Mouse (Mus musculus) MEL (cell line): ENCODE data around the gene Diablo. TPM values are rescaled to one million over a fixed set of nuclear protein-coding genes. Genes with fewer than 3 reads are reported as not detected.

Experiments
- DNase-seq: peaks from one replicate; pipeline ENCODE4 v3.0.0; 2011; ENCODE audit warnings: low read depth, low spot score
- H3K27ac ChIP-seq: 2 replicates; pipeline ENCODE4 v1.5.1; 2012; ENCODE audit warnings: low read depth, mild to moderate bottlenecking, control low read depth, low read length, moderate library complexity; ENCODE audit not compliant: control insufficient read depth
- H3K27me3 ChIP-seq, 2 experiments: fragments of 150-350 bp in 1 of 2; sonication (generic) in 1 of 2; 2 replicates each; pipeline ENCODE4 v1.6.1; 2012; ENCODE audit warnings: low read length in 2 of 2, mild to moderate bottlenecking in 2 of 2, improper control_type of control experiment in 1 of 2, moderate library complexity in 1 of 2; ENCODE audit not compliant: insufficient read depth in 2 of 2, control insufficient read depth in 1 of 2
- H3K36me3 ChIP-seq, 2 experiments: 2 replicates each; pipeline ENCODE4 v1.6.1; 2012 to 2014; ENCODE audit warnings: low read length in 2 of 2, improper control_type of control experiment in 1 of 2, inconsistent platforms in 1 of 2, mild to moderate bottlenecking in 1 of 2; ENCODE audit not compliant: insufficient read depth in 2 of 2, control insufficient read depth in 1 of 2
- H3K4me1 ChIP-seq, 2 experiments: fragments of 150-350 bp in 1 of 2; sonication (generic) in 1 of 2; 2 replicates each; pipeline ENCODE4 v1.6.1; 2012; ENCODE audit warnings: low read length in 2 of 2, improper control_type of control experiment in 1 of 2, mild to moderate bottlenecking in 1 of 2; ENCODE audit not compliant: insufficient read depth in 2 of 2, control insufficient read depth in 1 of 2
- H3K4me3 ChIP-seq, 2 experiments: fragments of 150-350 bp in 1 of 2; sonication (generic) in 1 of 2; 2 replicates each; pipeline ENCODE4 v1.5.1; 2012; ENCODE audit warnings: low read depth in 2 of 2, low read length in 2 of 2, mild to moderate bottlenecking in 2 of 2, moderate library complexity in 2 of 2, control low read depth in 1 of 2, improper control_type of control experiment in 1 of 2; ENCODE audit not compliant: control insufficient read depth in 1 of 2, insufficient read depth in 1 of 2
- H3K79me2 ChIP-seq: 2 replicates; pipeline ENCODE4 v1.6.1; 2012; ENCODE audit warnings: mild to moderate bottlenecking, low read length, moderate library complexity; ENCODE audit not compliant: control insufficient read depth, poor library complexity, insufficient read depth
- H3K9ac ChIP-seq: 2 replicates; pipeline ENCODE4 v1.6.1; 2012; ENCODE audit warnings: low read depth, mild to moderate bottlenecking, control low read depth, low read length, moderate library complexity; ENCODE audit not compliant: control insufficient read depth, poor library complexity, severe bottlenecking
- H3K9me3 ChIP-seq: fragments of 150-350 bp; sonication (generic); replicated peaks from 2 replicates; pipeline ENCODE4 v1.6.1; 2012; ENCODE audit warnings: mild to moderate bottlenecking, low read length, improper control_type of control experiment, moderate library complexity; ENCODE audit not compliant: insufficient read depth
- BHLHE40 ChIP-seq: IDR thresholded peaks from 2 replicates; pipeline ENCODE4 v1.6.1; 2012; ENCODE audit warnings: low read depth, mild to moderate bottlenecking, inconsistent platforms, low read length, improper control_type of control experiment, borderline replicate concordance
- ELF1 ChIP-seq: IDR thresholded peaks from 2 replicates; pipeline ENCODE4 v1.6.1; 2014; ENCODE audit warnings: low read depth, mild to moderate bottlenecking, inconsistent platforms, low read length, improper control_type of control experiment, moderate library complexity
- ETS1 ChIP-seq: IDR thresholded peaks from 2 replicates; pipeline ENCODE4 v1.6.1; 2012; ENCODE audit warnings: low read depth, mild to moderate bottlenecking, inconsistent platforms, low read length, improper control_type of control experiment, moderate library complexity
- GABPA ChIP-seq: IDR thresholded peaks from 2 replicates; pipeline ENCODE4 v1.6.1; 2012; ENCODE audit warnings: low read depth, mild to moderate bottlenecking, inconsistent platforms, low read length, improper control_type of control experiment, moderate library complexity
- GATA1 ChIP-seq: IDR thresholded peaks from 2 replicates; pipeline ENCODE4 v1.6.1; 2011; ENCODE audit warnings: low read depth, low read length, improper control_type of control experiment
- JUND ChIP-seq: IDR thresholded peaks from 2 replicates; pipeline ENCODE4 v1.6.1; 2011; ENCODE audit warnings: low read depth, mild to moderate bottlenecking, improper control_type of control experiment, low read length
- KAT2A ChIP-seq: conservative IDR thresholded peaks from 2 replicates; pipeline ENCODE4 v1.6.1; 2012; ENCODE audit warnings: low read depth, low read length, improper control_type of control experiment, inconsistent platforms
- MAFK ChIP-seq: IDR thresholded peaks from 2 replicates; pipeline ENCODE4 v1.6.1; 2011; ENCODE audit warnings: low read depth, mild to moderate bottlenecking, low read length, improper control_type of control experiment, borderline replicate concordance
- MAX ChIP-seq: IDR thresholded peaks from 2 replicates; pipeline ENCODE4 v1.6.1; 2011; ENCODE audit warnings: low read length, improper control_type of control experiment
- MAZ ChIP-seq: IDR thresholded peaks from 2 replicates; pipeline ENCODE4 v1.6.1; 2012; ENCODE audit warnings: low read depth, mild to moderate bottlenecking, inconsistent platforms, low read length, improper control_type of control experiment
- MEF2A ChIP-seq: IDR thresholded peaks from 2 replicates; pipeline ENCODE4 v1.6.1; 2014; ENCODE audit warnings: low read depth, mild to moderate bottlenecking, inconsistent platforms, low read length, improper control_type of control experiment; ENCODE audit not compliant: poor library complexity, insufficient replicate concordance, severe bottlenecking; ENCODE audit errors: extremely low read depth
- NELFE ChIP-seq: IDR thresholded peaks from 2 replicates; pipeline ENCODE4 v1.6.1; 2011; ENCODE audit warnings: low read depth, low read length, improper control_type of control experiment
- RAD21 ChIP-seq: IDR thresholded peaks from 2 replicates; pipeline ENCODE4 v1.6.1; 2011; ENCODE audit warnings: mild to moderate bottlenecking, low read depth, low read length, improper control_type of control experiment
- RCOR1 ChIP-seq: IDR thresholded peaks from 2 replicates; pipeline ENCODE4 v1.6.1; 2012; ENCODE audit warnings: low read depth, mild to moderate bottlenecking, inconsistent platforms, low read length, improper control_type of control experiment
- SIN3A ChIP-seq: IDR thresholded peaks from 2 replicates; pipeline ENCODE4 v1.6.1; 2012; ENCODE audit warnings: low read length, improper control_type of control experiment, inconsistent platforms
- SMC3 ChIP-seq: IDR thresholded peaks from 2 replicates; pipeline ENCODE4 v1.6.1; 2011; ENCODE audit warnings: low read depth, low read length, improper control_type of control experiment
- TBP ChIP-seq: IDR thresholded peaks from 2 replicates; pipeline ENCODE4 v1.8.0; 2011; ENCODE audit warnings: low read depth, low read length, improper control_type of control experiment
- UBTF ChIP-seq: IDR thresholded peaks from 2 replicates; pipeline ENCODE4 v1.6.1; 2012; ENCODE audit warnings: low read depth, mild to moderate bottlenecking, inconsistent platforms, low read length, improper control_type of control experiment, moderate library complexity, borderline replicate concordance; ENCODE audit not compliant: insufficient read depth
- USF2 ChIP-seq, 2 experiments: IDR thresholded peaks; 2 replicates each; pipeline ENCODE4 v1.6.1; 2011 to 2012; ENCODE audit warnings: improper control_type of control experiment in 2 of 2, low read length in 2 of 2, borderline replicate concordance in 1 of 2, inconsistent platforms in 1 of 2, low read depth in 1 of 2, mild to moderate bottlenecking in 1 of 2; ENCODE audit not compliant: insufficient read depth in 1 of 2
- ZC3H11A ChIP-seq: IDR thresholded peaks from 2 replicates; pipeline ENCODE4 v1.6.1; 2012; ENCODE audit warnings: low read depth, mild to moderate bottlenecking, inconsistent platforms, low read length, improper control_type of control experiment
- ZKSCAN1 ChIP-seq: IDR thresholded peaks from 2 replicates; pipeline ENCODE4 v1.6.1; 2012; ENCODE audit warnings: low read depth, mild to moderate bottlenecking, inconsistent platforms, low read length, improper control_type of control experiment, moderate library complexity
- ZMIZ1 ChIP-seq: IDR thresholded peaks from 2 replicates; pipeline ENCODE4 v1.6.1; 2012; ENCODE audit warnings: low read depth, mild to moderate bottlenecking, inconsistent platforms, low read length, improper control_type of control experiment, moderate library complexity
- ZNF384 ChIP-seq: IDR thresholded peaks from 2 replicates; pipeline ENCODE4 v1.6.1; 2012; ENCODE audit warnings: low read depth, mild to moderate bottlenecking, inconsistent platforms, low read length, improper control_type of control experiment
- polyA plus RNA-seq, 2 experiments: library from polyadenylated mRNA; stranded (reverse) in 1 of 2; unstranded in 1 of 2; fragments of >175 nt in 1 of 2; fragments of >200 nt in 1 of 2; gene quantifications; 2 replicates each; pipeline versions ENCODE4 v1.2.1 to v1.2.4; 2012; ENCODE audit warnings: low replicate concordance in 2 of 2, low read depth in 1 of 2; ENCODE audit not compliant: insufficient read length in 2 of 2, insufficient read depth in 1 of 2, missing spikeins in 1 of 2
- total RNA-seq: library from RNA; depleted of rRNA; stranded (reverse); fragments of 300-350 nt; gene quantifications from 2 replicates; pipeline ENCODE4 v1.2.3, GENCODE M21; 2012

Diablo gene
- total and polyA plus RNA-seq, 3 experiments, result 48.9 to 70.8 TPM; not detected in 1

DNA sequence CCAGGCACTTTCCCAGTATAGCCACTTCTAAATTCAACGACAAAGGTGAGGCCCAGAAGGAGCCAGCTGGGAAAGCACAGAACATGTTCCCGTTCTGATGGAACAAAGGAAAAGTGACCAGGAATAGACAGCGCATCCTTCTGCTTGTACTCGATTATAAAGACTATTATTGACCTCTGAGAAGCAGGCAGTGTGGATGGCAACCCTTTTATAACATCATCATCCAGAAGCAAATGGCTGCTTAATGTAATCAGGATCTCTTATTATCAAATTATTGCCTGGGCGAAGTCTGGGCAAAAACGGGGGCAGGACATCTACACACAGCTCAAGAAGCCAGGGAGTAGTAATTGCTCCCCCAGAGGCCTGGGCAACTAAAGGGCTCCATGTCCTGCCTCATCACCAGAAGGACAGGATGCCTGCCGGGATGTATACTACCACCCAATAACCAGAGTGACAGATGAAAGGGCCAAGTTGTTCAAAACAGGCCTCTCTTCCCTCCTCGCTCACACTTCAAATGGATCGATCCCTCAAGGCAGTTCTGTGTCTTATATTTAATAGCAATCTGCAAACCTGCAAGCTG is 2.0 kb upstream of the Diablo start:
- peaks cover 0 to 4% of the 10 kb centered on the region in 2 experiments; a peak in 2 of 4 replicates for H3K36me3 ChIP-seq

DNA sequence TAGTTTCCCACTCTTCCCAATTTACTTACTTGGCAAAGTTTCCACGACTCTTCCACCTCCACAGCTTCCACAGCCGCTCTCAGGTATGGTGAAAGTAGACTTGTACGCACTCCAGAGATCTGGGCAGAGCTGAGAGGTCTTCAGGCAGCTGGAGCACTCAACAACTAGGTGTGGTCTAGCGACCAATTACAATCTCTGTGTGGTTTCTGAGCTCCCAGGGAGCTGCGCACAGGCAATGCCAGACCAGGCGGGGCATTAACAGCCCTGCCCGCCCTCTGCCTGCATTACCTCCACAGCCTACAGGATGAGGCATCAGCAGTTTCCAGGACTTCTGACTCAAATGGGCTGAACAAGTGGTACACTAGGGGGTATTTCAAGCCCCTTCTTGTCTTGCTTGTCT is 1.3 kb upstream of the Diablo start, which contains the start of gene Gm49027:
Gene Gm49027, minus strand, starts transcription at position 208 of the 400 bp plus-strand sequence.
- H3K27ac ChIP-seq, result no peak within 1 kb of the TSS
- H3K4me3 ChIP-seq, result peak within 1 kb of the TSS; percentile 88 to 99
- peaks cover 6% of the 10 kb centered on the region for H3K79me2 ChIP-seq
- H3K36me3 ChIP-seq, result peaks cover 0 to 4% of the 10 kb centered on the region in 2 experiments; a peak in 2 of 4 replicates
- H3K4me1 ChIP-seq, result peaks cover 3 to 10% of the 10 kb centered on the region in 2 experiments; a peak in 3 of 4 replicates
- H3K9me3 ChIP-seq, result no peaks in the 10 kb centered on the region
- TF ChIP-seq ELF1 (no peak), MAFK (no peak), RAD21 (no peak), SMC3 (no peak), SIN3A (0 out of 2 replicates have a peak, but pooled peaks have one; percentile 17), KAT2A (no peak), RCOR1 (no peak), ZKSCAN1 (no peak)
- H3K9ac ChIP-seq, result peak within 1 kb of the TSS; percentile 60
- no peak for DNase-seq
- H3K27me3 ChIP-seq, result no peaks in the 10 kb centered on the region

More for the DNA sequence above, 2.0 kb upstream of the Diablo start:
- peaks cover 3 to 10% of the 10 kb centered on the region in 2 experiments; a peak in 3 of 4 replicates for H3K4me1 ChIP-seq
- no peaks in the 10 kb centered on the region for H3K27me3 ChIP-seq
- DNase-seq, result no peak
- no peak overlapping the region for H3K4me3 ChIP-seq
- no peak for TF ChIP-seq RCOR1
- no peak for TF ChIP-seq GATA1
- no peak for TF ChIP-seq JUND
- no peak for TF ChIP-seq RAD21
- peaks cover 6% of the 10 kb centered on the region for H3K79me2 ChIP-seq
- no peak overlapping the region for H3K27ac ChIP-seq
- H3K9me3 ChIP-seq, result no peaks in the 10 kb centered on the region
- no peak overlapping the region for H3K9ac ChIP-seq

DNA sequence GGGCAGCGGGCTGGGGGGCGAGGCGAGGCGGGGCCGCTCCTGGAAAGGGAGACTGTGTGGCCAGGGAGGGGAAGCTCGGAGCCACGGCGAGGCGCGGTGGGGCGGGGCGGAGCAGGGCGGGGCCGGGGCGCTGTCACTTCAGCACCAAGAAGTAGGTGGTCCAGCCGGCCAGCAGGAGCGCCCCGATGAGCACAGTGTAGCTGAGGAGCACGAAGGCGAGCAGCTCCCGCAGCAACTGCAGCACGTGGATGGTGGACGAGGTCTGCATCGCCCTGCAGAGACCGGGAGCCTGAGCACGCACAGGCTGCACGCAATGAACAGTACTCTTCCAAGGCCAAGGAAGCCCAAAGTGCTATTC is 396 bp upstream of the Diablo start:
- peak overlapping the region; percentile 88 to 99 for H3K4me3 ChIP-seq
- H3K27ac ChIP-seq, result no peak overlapping the region; the same call in 1 of the 2 replicates
- H3K9ac ChIP-seq, result peak overlapping the region; percentile 60
- DNase-seq, result no peak
- no peaks in the 10 kb centered on the region for H3K27me3 ChIP-seq
- peaks cover 3 to 10% of the 10 kb centered on the region in 2 experiments; a peak in 3 of 4 replicates for H3K4me1 ChIP-seq
- H3K79me2 ChIP-seq, result peaks cover 6% of the 10 kb centered on the region
- H3K36me3 ChIP-seq, result peaks cover 0 to 4% of the 10 kb centered on the region in 2 experiments; a peak in 2 of 4 replicates
- H3K9me3 ChIP-seq, result no peaks in the 10 kb centered on the region
- no peak; the same call in 1 of the 2 replicates for TF ChIP-seq MAZ
- TF ChIP-seq NELFE, result no peak
- TF ChIP-seq UBTF, result no peak
- no peak for TF ChIP-seq ELF1
- no peak for TF ChIP-seq RCOR1
- no peak for TF ChIP-seq JUND
- TF ChIP-seq ZC3H11A, result no peak
- no peak for TF ChIP-seq USF2 (IDR thresholded peaks at IDR 0.05; ENCODE audit: borderline replicate concordance in 1 of 2, insufficient read depth in 1 of 2, low read depth in 1 of 2, low read length in 2 of 2)
- TF ChIP-seq MEF2A, result no peak
- TF ChIP-seq BHLHE40, result no peak
- 0 out of 2 replicates have a peak, but pooled peaks have one; percentile 4 for TF ChIP-seq ETS1
- TF ChIP-seq SMC3, result no peak
- TF ChIP-seq ZNF384, result no peak
- no peak for TF ChIP-seq ZMIZ1
- peak; percentile 82 for TF ChIP-seq MAX
- no peak for TF ChIP-seq GABPA
- no peak for TF ChIP-seq GATA1
- TF ChIP-seq TBP, result no peak
